Mouse (Mus musculus) right cerebral cortex, adult 18-20 months (tissue): ENCODE results near the gene Cxcl9.

Experiments used
- DNase-seq: peaks from one replicate; pipeline ENCODE4 v3.0.0; 2022; ENCODE audit warnings: mixed read lengths

The Cxcl9 gene

GRCm38 (mm10) chr5:92277437-92278394, 50.2 kb downstream of the Cxcl9 start, which contains the start of gene Naaa:
Gene Naaa (minus strand): TSS chr5:92278170.
- DNase-seq: peak; percentile 90
